Comparison of ENCODE assay signal across 14 mouse cellular contexts in the genomic region with DNA sequence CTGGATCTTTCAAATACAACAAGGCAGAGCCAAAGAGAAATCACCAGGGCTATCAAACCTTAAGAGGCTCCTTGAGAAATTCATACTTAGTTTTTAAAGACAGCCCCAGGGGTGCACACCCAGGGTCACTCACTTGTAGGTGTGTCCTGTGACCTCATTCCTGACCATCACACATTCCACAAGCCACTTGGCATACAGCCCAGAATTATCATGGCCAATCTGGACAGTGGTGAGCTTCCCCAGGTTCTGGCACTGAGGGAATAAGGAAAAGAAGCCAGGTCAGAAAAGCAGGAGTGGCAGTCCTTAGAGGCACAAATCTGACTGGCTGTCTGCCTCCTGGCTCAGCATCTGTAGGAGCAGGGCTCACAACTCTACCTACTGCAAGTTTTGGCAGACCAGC. TPM values are rescaled to one million over a fixed set of nuclear protein-coding genes. Genes with fewer than 3 reads are reported as not detected.
DNase-seq lines count a peak whose midpoint lies in the region; ATAC-seq lines count a peak whose summit lies in the region.
"Had no signal": no experiment of that assay in that cellular context is flagged by ENCODE, and none has a peak within 500 bp of the region (broad histone marks: within the 10 kb centered on the region; RNA-seq: fewer than 3 reads in every experiment).

No protein-coding gene starts in this region.

- peak; percentile 28 for DNase-seq in cerebellum, adult 9-11 months
- no peak for DNase-seq in cerebellum, postnatal 4 days (ENCODE audit: low spot score in 2 of 2)
- DNase-seq in lung, postnatal 10 days, result peak; percentile 13
- DNase-seq in lung, postnatal 25 days (ENCODE audit: low spot score), result no peak
- DNase-seq in kidney, adult 8-10 months, result peak; percentile 32 to 44
- DNase-seq in thymus, postnatal 0 days (ENCODE audit: low spot score), result no peak
- DNase-seq in testis, postnatal 14 days (ENCODE audit: low spot score), result no peak
- DNase-seq: gastrocnemius, adult 2 months; heart, adult 2 months; thymus, postnatal 4 days had no signal

- ATAC-seq in erythroid progenitor cell, adult 5-6 weeks (replicated peaks; ENCODE audit: low FRiP score, poor library complexity, severe bottlenecking), result no peak
- ATAC-seq: forebrain, embryonic 13.5 days had no signal

RNA-seq across cellular contexts. Expression of a gene that starts 33.4 kb away (rescaled TPM):
- 0.06 TPM in 1 of 2 replicates, not detected in the other for polyA plus RNA-seq in thymus, postnatal 0 days (2015; fragmentation: Nextera tagmentation; extraction: Ambion mirVana)
- not detected in 2 replicates for total RNA-seq in erythroid progenitor cell, adult 5-6 weeks (2015; ENCODE audit: low replicate concordance)
- not detected in 2 replicates for total RNA-seq in erythroid progenitor cell, adult 5-6 weeks (2017; ENCODE audit: low replicate concordance)
- total RNA-seq: common myeloid progenitor, adult 5-6 weeks; hematopoietic stem cell, adult 5-6 weeks had no signal

Comparison
In these comparisons a context has a peak if more than half of its experiments do, and no peak if none do; other contexts are left out.
1. DNase-seq: peak in cerebellum, adult 9-11 months (single experiment), lung, postnatal 10 days (single experiment) and kidney, adult 8-10 months (2 of 2); none in cerebellum, postnatal 4 days (0 of 2), lung, postnatal 25 days (single experiment), thymus, postnatal 0 days (single experiment) and testis, postnatal 14 days (single experiment).